Mouse (Mus musculus) brain, embryonic 14.5 days (tissue): ENCODE results near the gene Itga2b.

Source experiments
- CTCF ChIP-seq: fragments of 200-500 bp; IDR thresholded peaks from 2 replicates; pipeline ENCODE4 v1.5.1; 2012; ENCODE audit warnings: inconsistent platforms, mild to moderate bottlenecking, moderate library complexity, borderline replicate concordance; ENCODE audit not compliant: insufficient read depth, insufficient read length; ENCODE audit errors: extremely low read depth
- POLR2A ChIP-seq: fragments of 200-500 bp; IDR thresholded peaks from 2 replicates; pipeline ENCODE4 v1.6.1; 2012; ENCODE audit warnings: mild to moderate bottlenecking, inconsistent platforms, borderline replicate concordance; ENCODE audit not compliant: poor library complexity, insufficient read depth, insufficient read length, severe bottlenecking; ENCODE audit errors: extremely low read depth

DNA sequence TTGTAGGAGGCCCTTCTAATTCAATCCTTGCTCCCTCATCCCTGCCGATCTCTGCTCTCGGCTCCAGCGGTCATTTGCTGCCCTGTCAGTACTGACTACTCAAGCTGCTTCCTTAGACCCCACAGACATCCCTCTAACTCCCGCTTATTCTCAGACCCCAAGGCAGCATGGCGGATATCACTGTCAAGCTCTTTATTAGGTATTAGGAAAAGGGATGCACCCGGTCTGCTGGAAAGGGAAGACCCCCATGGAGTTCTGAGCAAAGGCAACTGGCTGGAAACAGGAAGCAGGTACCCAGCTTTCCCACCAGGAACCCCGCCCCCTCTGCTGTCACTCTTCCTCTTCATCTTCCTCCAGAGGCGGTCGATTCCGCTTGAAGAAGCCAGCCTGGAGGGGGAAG is 16.8 kb downstream of the Itga2b start:
- TF ChIP-seq CTCF (no peak), POLR2A (no peak)
